Comparison of ENCODE assay signal across 22 mouse cellular contexts in genomic region chr1:179187171-179187570, GRCm38 (mm10).
"Had no signal": no experiment of that assay in that cellular context is flagged by ENCODE, and none has a peak within 500 bp of the region (broad histone marks: within the 10 kb centered on the region; RNA-seq: fewer than 3 reads in every experiment).

No protein-coding gene starts in this region.

- H3K9me3 ChIP-seq: liver, embryonic 13.5 days; liver, embryonic 15.5 days; lung, embryonic 15.5 days; midbrain, embryonic 12.5 days; neural tube, embryonic 12.5 days had no signal

- H3K27me3 ChIP-seq: liver, embryonic 13.5 days; liver, embryonic 15.5 days; lung, embryonic 15.5 days; megakaryocyte, embryonic 14.5 days; midbrain, embryonic 12.5 days; neural tube, embryonic 12.5 days had no signal

- ATAC-seq: liver, postnatal 0 days; lung, postnatal 0 days; midbrain, embryonic 16.5 days had no signal

- H3K4me2 ChIP-seq: liver, embryonic 13.5 days; liver, embryonic 15.5 days; lung, embryonic 15.5 days; midbrain, embryonic 12.5 days; neural tube, embryonic 12.5 days had no signal

- H3K27ac ChIP-seq: liver, embryonic 13.5 days; liver, embryonic 15.5 days; lung, embryonic 15.5 days; macrophage; midbrain, embryonic 12.5 days; neural tube, embryonic 12.5 days had no signal

- H3K36me3 ChIP-seq: liver, embryonic 13.5 days; liver, embryonic 15.5 days; lung, embryonic 15.5 days; midbrain, embryonic 12.5 days; neural tube, embryonic 12.5 days had no signal

- H3K9ac ChIP-seq: liver, embryonic 13.5 days; liver, embryonic 15.5 days; liver, postnatal 0 days; lung, embryonic 15.5 days; midbrain, embryonic 12.5 days; neural tube, embryonic 12.5 days had no signal

- DNase-seq: liver, embryonic 13.5 days; liver, postnatal 0 days; lung, adult 2 months; lung, postnatal 14 days; lung, postnatal 36 days; midbrain, embryonic 14.5 days; right cerebral cortex, adult 18-20 months; right cerebral cortex, postnatal 25 days; right cerebral cortex, postnatal 4 days; spleen, adult 18-20 months; thymus, adult 18-20 months; thymus, postnatal 14 days; thymus, postnatal 36 days had no signal

- H3K4me3 ChIP-seq: liver, embryonic 13.5 days; liver, embryonic 15.5 days; lung, embryonic 15.5 days; midbrain, embryonic 12.5 days; myocyte; neural tube, embryonic 12.5 days had no signal

- H3K4me1 ChIP-seq: liver, embryonic 13.5 days; liver, embryonic 15.5 days; midbrain, embryonic 12.5 days; neural tube, embryonic 12.5 days had no signal
